Mouse (Mus musculus): ENCODE measurements around the gene Trnau1ap. TPM values are rescaled to one million over a fixed set of nuclear protein-coding genes. Genes with fewer than 3 reads are reported as not detected.

Gene Trnau1ap
- polyA plus RNA-seq, 1 experiment: 19.6 TPM

DNA sequence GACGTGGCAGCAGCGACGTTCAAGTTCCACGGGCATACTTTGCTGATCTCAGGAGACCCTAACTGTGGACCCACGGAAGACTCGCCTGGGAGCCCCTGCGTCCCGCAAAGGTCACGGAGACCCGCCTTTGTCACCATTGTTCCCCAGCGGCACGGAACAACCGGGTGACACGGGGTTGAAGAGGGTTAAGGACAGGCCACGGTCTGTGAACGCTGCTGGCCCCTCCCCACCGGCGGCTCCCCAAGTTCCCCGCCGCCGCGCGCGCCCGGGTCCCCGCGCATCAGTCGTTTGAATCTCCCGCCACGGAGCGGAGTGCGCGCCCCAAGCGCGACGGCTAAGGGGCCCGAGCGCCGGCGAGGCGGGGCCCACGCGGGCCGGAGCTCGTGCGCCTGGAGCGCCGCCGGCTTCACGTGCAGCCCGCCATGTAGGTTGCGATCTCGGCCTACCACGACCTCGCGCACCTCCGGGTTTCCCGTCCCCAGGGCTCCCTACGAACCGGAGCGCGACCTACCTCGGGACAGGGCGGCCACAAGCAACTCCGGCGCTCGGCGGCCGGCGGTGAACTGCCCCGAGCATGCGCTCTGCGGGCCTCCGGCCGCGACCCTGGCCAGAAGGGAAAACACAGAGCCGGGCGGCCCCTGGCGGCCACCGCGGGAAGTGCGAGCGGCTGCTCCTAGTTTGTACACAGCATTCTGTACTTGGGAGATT, 16.0 kb upstream of the Trnau1ap start:
- H3K4me3 ChIP-seq (ENCODE audit: extremely low read depth, insufficient read depth, insufficient read length): peak overlapping the region; percentile 97
- peak overlapping the region; percentile 82 for H3K27ac ChIP-seq (ENCODE audit: insufficient read depth, low read length)
- no peaks in the 10 kb centered on the region for H3K36me3 ChIP-seq (ENCODE audit: control insufficient read depth, insufficient read depth, low read length)
- under 1% methylated on average over 83 of the region's 83 CpGs for WGBS
- peaks cover 8% of the 10 kb centered on the region; the same call in 1 of the 2 replicates for H3K4me1 ChIP-seq (ENCODE audit: control insufficient read depth, insufficient read depth, insufficient read length)
- DNase-seq (ENCODE audit: low read depth in 1 of 2, low spot score in 2 of 2): peak; percentile 66 to 94
- peak; percentile 96 for TF ChIP-seq CTCF (IDR thresholded peaks at IDR 0.05; ENCODE audit: extremely low read depth, insufficient read depth, insufficient read length, insufficient replicate concordance)
- no peak for TF ChIP-seq POLR2A (IDR thresholded peaks at IDR 0.05; ENCODE audit: low read depth, low read length)
- H3K27me3 ChIP-seq (ENCODE audit: control insufficient read depth, insufficient read depth, low read length): no peaks in the 10 kb centered on the region

DNA sequence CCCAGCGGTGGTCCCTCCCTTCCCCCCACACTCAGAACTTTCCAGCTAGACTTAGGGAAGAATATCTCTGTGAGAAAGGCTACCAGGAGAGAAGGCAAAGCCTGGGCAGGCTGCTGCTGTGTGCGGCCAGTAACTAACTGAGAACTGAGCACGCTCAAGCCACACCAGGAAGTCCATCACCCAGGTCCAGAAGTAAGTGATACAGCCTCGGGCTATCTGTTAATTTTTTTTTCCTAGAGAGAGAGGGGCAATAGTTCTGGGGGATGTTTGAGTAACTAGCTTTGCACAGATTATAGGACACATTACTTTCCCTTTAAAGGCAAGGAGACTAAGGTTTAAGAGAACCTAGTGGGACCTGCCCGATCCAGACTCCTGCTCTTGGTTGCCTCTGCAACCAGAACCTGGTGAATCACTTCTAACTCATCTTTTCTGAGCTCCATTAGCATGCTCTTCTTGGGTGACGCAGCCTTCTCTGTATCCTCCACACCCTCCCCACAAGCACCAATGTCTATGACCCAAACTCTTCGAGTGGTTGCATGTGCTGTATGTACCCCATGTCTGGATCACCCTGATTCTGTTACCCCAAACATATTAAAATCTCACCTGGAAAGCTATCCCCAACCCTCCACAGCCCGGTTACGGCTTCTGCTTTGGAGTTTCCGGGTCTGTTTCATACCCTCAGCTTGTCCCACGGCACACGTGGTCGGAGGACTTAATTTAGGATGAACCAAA, 15.2 kb upstream of the Trnau1ap start:
- 7% methylated on average over 13 of the region's 13 CpGs for WGBS
- no peak overlapping the region for H3K27ac ChIP-seq (ENCODE audit: insufficient read depth, low read length)
- no peak for DNase-seq (ENCODE audit: low read depth in 1 of 2, low spot score in 2 of 2)

DNA sequence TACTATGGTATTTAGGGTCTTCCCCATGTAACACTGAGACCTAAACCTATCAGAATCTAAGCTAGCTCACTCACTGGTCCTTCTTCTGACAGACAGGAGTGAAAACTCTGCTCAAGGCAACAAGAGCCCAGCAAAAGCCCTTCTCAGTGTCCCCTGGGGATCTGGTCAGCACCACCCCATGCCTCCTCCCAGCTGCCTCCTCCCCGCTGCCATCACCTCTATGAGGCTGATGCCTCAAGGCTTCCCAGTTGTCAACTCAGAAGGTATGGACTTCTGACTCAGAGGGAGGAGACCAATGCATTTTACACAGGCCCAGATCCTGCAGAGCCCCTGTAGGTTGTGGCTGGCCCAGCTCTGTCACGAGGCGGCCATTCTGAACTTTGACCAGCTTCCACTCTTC, 12.1 kb upstream of the Trnau1ap start:
- Histone ChIP-seq H3K27me3 (ENCODE audit: control insufficient read depth, insufficient read depth, low read length) (no peaks in the 10 kb centered on the region), H3K36me3 (ENCODE audit: control insufficient read depth, insufficient read depth, low read length) (peaks cover 7% of the 10 kb centered on the region; the same call in 1 of the 2 replicates), H3K4me3 (ENCODE audit: extremely low read depth, insufficient read depth, insufficient read length) (no peak overlapping the region), H3K27ac (ENCODE audit: insufficient read depth, low read length) (no peak overlapping the region), H3K4me1 (ENCODE audit: control insufficient read depth, insufficient read depth, insufficient read length) (peaks cover 8% of the 10 kb centered on the region; the same call in 1 of the 2 replicates)
- DNase-seq (ENCODE audit: low read depth in 1 of 2, low spot score in 2 of 2): no peak
- TF ChIP-seq CTCF (IDR thresholded peaks at IDR 0.05; ENCODE audit: extremely low read depth, insufficient read depth, insufficient read length, insufficient replicate concordance) (no peak), POLR2A (IDR thresholded peaks at IDR 0.05; ENCODE audit: low read depth, low read length) (no peak)
- WGBS: 86% methylated on average over 3 of the region's 3 CpGs

More for the DNA sequence above, 15.2 kb upstream of the Trnau1ap start:
- TF ChIP-seq POLR2A (IDR thresholded peaks at IDR 0.05; ENCODE audit: low read depth, low read length) (no peak), CTCF (IDR thresholded peaks at IDR 0.05; ENCODE audit: extremely low read depth, insufficient read depth, insufficient read length, insufficient replicate concordance) (no peak)
- Histone ChIP-seq H3K27me3 (ENCODE audit: control insufficient read depth, insufficient read depth, low read length) (no peaks in the 10 kb centered on the region), H3K4me3 (ENCODE audit: extremely low read depth, insufficient read depth, insufficient read length) (peak overlapping the region; percentile 97), H3K4me1 (ENCODE audit: control insufficient read depth, insufficient read depth, insufficient read length) (peaks cover 8% of the 10 kb centered on the region; the same call in 1 of the 2 replicates), H3K36me3 (ENCODE audit: control insufficient read depth, insufficient read depth, low read length) (peaks cover 1% of the 10 kb centered on the region; the same call in 1 of the 2 replicates)

DNA sequence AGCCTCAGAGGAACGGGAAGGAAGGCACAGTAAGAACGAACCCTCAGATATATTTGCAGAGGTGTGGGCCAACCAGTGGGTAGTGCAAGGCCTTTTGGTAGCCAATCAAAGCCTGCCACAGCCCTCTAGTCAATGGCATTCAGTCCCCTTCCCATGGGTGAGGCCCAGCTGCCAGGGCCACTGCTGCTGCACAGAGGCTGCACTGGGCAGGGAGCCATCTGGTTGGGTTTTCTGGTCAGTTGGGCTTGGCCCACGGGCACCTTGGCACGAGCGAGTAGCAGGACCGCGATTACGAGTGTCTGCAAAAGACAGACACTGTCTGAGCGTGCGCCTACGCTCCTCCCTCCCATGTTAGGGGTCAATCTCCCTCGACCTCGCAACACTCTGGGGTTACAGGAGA, 9.6 kb upstream of the Trnau1ap start:
- TF ChIP-seq POLR2A (IDR thresholded peaks at IDR 0.05; ENCODE audit: low read depth, low read length): no peak
- no peak for TF ChIP-seq CTCF (IDR thresholded peaks at IDR 0.05; ENCODE audit: extremely low read depth, insufficient read depth, insufficient read length, insufficient replicate concordance)
- no peak overlapping the region for H3K27ac ChIP-seq (ENCODE audit: insufficient read depth, low read length)
- no peaks in the 10 kb centered on the region for H3K4me1 ChIP-seq (ENCODE audit: control insufficient read depth, insufficient read depth, insufficient read length)
- WGBS: 89% methylated on average over 13 of the region's 13 CpGs
- H3K27me3 ChIP-seq (ENCODE audit: control insufficient read depth, insufficient read depth, low read length): no peaks in the 10 kb centered on the region
- no peak overlapping the region for H3K4me3 ChIP-seq (ENCODE audit: extremely low read depth, insufficient read depth, insufficient read length)
- H3K36me3 ChIP-seq (ENCODE audit: control insufficient read depth, insufficient read depth, low read length): peaks cover 17% of the 10 kb centered on the region
- DNase-seq (ENCODE audit: low read depth in 1 of 2, low spot score in 2 of 2): no peak

DNA sequence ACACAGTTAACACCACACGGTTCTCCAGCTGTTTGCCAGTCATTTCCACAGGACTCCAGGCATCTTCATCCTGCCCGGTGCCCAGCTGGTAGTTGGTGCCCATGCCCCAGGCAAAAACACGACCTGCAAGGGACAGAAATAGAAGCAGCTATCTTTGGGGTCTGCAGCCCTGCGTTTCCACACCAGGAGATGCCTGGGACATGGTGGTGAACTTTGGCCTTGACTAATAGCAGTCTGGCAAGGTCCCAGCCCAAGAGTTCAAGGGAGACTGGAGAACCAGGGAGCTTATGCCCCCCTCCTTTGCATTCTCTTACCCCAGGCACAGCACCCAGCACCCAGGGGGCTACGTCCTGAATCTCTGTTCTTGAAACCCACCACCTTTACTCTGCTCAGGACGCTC, 3.5 kb upstream of the Trnau1ap start:
- WGBS: 92% methylated on average over 6 of the region's 6 CpGs
- TF ChIP-seq CTCF (IDR thresholded peaks at IDR 0.05; ENCODE audit: extremely low read depth, insufficient read depth, insufficient read length, insufficient replicate concordance): no peak
- TF ChIP-seq POLR2A (IDR thresholded peaks at IDR 0.05; ENCODE audit: low read depth, low read length): no peak
- Histone ChIP-seq H3K36me3 (ENCODE audit: control insufficient read depth, insufficient read depth, low read length) (peaks cover 14% of the 10 kb centered on the region), H3K27me3 (ENCODE audit: control insufficient read depth, insufficient read depth, low read length) (no peaks in the 10 kb centered on the region), H3K27ac (ENCODE audit: insufficient read depth, low read length) (no peak overlapping the region), H3K4me1 (ENCODE audit: control insufficient read depth, insufficient read depth, insufficient read length) (peaks cover 5% of the 10 kb centered on the region; the same call in 1 of the 2 replicates), H3K4me3 (ENCODE audit: extremely low read depth, insufficient read depth, insufficient read length) (no peak overlapping the region)
- no peak for DNase-seq (ENCODE audit: low read depth in 1 of 2, low spot score in 2 of 2)

DNA sequence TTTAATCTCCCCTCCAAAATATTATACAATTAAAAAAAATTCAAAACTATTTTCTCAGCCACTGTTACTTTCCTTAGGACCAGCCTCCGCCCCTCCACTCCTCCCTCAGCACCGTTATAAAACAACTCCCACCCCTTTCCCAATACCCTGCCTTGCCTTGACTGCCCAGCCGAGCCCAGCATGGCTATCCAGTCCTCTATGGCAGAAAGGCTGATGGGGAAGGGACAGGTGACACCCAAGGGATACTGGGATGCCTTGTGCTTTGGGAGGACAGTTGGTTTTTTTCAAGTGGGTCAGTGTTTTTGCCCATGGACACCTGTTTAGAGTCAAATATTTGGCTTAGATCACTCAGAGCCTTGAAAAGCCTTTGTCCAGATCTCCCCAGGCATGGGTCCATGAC, 2.6 kb upstream of the Trnau1ap start:
- Histone ChIP-seq H3K27ac (ENCODE audit: insufficient read depth, low read length) (no peak overlapping the region), H3K4me1 (ENCODE audit: control insufficient read depth, insufficient read depth, insufficient read length) (peaks cover 5% of the 10 kb centered on the region; the same call in 1 of the 2 replicates), H3K4me3 (ENCODE audit: extremely low read depth, insufficient read depth, insufficient read length) (no peak overlapping the region), H3K27me3 (ENCODE audit: control insufficient read depth, insufficient read depth, low read length) (no peaks in the 10 kb centered on the region), H3K36me3 (ENCODE audit: control insufficient read depth, insufficient read depth, low read length) (peaks cover 14% of the 10 kb centered on the region)
- no peak for DNase-seq (ENCODE audit: low read depth in 1 of 2, low spot score in 2 of 2)
- WGBS: 93% methylated on average over 3 of the region's 3 CpGs
- TF ChIP-seq CTCF (IDR thresholded peaks at IDR 0.05; ENCODE audit: extremely low read depth, insufficient read depth, insufficient read length, insufficient replicate concordance) (no peak), POLR2A (IDR thresholded peaks at IDR 0.05; ENCODE audit: low read depth, low read length) (no peak)

All from spleen, adult 2 months (tissue).